Comparison of ENCODE assay signal across 27 mouse cellular contexts in the genomic region with DNA sequence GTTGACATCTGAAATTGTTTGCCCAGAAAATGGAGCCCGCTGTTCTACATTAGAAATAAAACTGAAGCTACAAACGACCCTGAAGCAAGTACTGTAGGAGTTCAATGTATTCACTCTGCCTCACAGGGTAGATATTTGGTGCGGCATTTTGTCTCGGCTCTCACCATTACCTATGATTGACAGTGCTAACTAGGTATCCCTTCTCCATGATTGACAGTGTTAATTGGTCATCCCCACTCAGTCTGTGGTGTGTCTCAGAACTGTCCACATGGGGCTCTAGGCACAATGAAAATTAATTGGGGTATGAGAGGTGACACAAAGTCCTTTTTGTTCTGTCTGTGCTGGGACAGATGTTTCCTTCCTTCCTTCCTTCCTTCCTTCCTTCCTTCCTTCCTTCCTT. TPM values are rescaled to one million over a fixed set of nuclear protein-coding genes. Genes with fewer than 3 reads are reported as not detected.
A peak's percentile ranks its signal among the peaks of the same experiment; 100 is the strongest.
DNase-seq lines count a peak whose midpoint lies in the region; ATAC-seq and TF ChIP-seq lines count a peak whose summit lies in the region.
"Had no signal": no experiment of that assay in that cellular context is flagged by ENCODE, and none has a peak within 500 bp of the region (broad histone marks: within the 10 kb centered on the region; RNA-seq: fewer than 3 reads in every experiment).

No protein-coding gene starts in this region.

- H3K27ac ChIP-seq in forebrain, embryonic 14.5 days (ENCODE audit: low read depth, low read length), result no peak overlapping the region
- H3K27ac ChIP-seq in forebrain, postnatal 0 days (ENCODE audit: low read depth, low read length), result no peak overlapping the region
- H3K27ac ChIP-seq in spleen, adult 2 months (ENCODE audit: insufficient read depth, low read length), result peak overlapping the region; percentile 89; the same call in 1 of the 2 replicates
- H3K27ac ChIP-seq in forebrain, embryonic 16.5 days (ENCODE audit: low read length), result no peak overlapping the region
- H3K27ac ChIP-seq: embryonic facial prominence, embryonic 10.5 days; embryonic facial prominence, embryonic 13.5 days; heart, adult 2 months; heart, embryonic 10.5 days; heart, embryonic 13.5 days; hindbrain, embryonic 12.5 days; hindbrain, embryonic 15.5 days had no signal

- H3K4me1 ChIP-seq in forebrain, embryonic 14.5 days (ENCODE audit: control insufficient read depth, insufficient read depth, low read length), result no peaks in the 10 kb centered on the region
- no peaks in the 10 kb centered on the region for H3K4me1 ChIP-seq in forebrain, postnatal 0 days (ENCODE audit: insufficient read depth)
- peaks cover 17% of the 10 kb centered on the region for H3K4me1 ChIP-seq in spleen, adult 2 months (ENCODE audit: control insufficient read depth, insufficient read depth, insufficient read length)
- no peaks in the 10 kb centered on the region for H3K4me1 ChIP-seq in forebrain, embryonic 16.5 days (replicated peaks; ENCODE audit: control insufficient read depth, insufficient read depth, low read length)
- H3K4me1 ChIP-seq: embryonic facial prominence, embryonic 13.5 days; heart, embryonic 10.5 days; heart, embryonic 13.5 days; hindbrain, embryonic 12.5 days had no signal

- H3K27me3 ChIP-seq in forebrain, embryonic 14.5 days (replicated peaks; ENCODE audit: control insufficient read depth, insufficient read depth, low read length), result no peaks in the 10 kb centered on the region
- H3K27me3 ChIP-seq in forebrain, postnatal 0 days (ENCODE audit: insufficient read depth, low read length), result no peaks in the 10 kb centered on the region
- no peaks in the 10 kb centered on the region for H3K27me3 ChIP-seq in spleen, adult 2 months (ENCODE audit: control insufficient read depth, insufficient read depth, low read length)
- no peaks in the 10 kb centered on the region for H3K27me3 ChIP-seq in forebrain, embryonic 16.5 days (replicated peaks; ENCODE audit: control insufficient read depth, insufficient read depth, low read length)
- H3K27me3 ChIP-seq: embryonic facial prominence, embryonic 13.5 days; heart, embryonic 13.5 days; hindbrain, embryonic 12.5 days; hindbrain, embryonic 15.5 days had no signal

- no peak for TF ChIP-seq CTCF in forebrain, postnatal 0 days (IDR thresholded peaks at IDR 0.05; ENCODE audit: low read depth)
- TF ChIP-seq CTCF in spleen, adult 2 months (IDR thresholded peaks at IDR 0.05; ENCODE audit: extremely low read depth, insufficient read depth, insufficient read length, insufficient replicate concordance), result no peak

- H3K4me3 ChIP-seq in forebrain, embryonic 14.5 days (ENCODE audit: low read depth, low read length), result no peak overlapping the region
- no peak overlapping the region for H3K4me3 ChIP-seq in forebrain, postnatal 0 days (ENCODE audit: low read depth, low read length)
- H3K4me3 ChIP-seq in spleen, adult 2 months (ENCODE audit: extremely low read depth, insufficient read depth, insufficient read length), result no peak overlapping the region
- H3K4me3 ChIP-seq in forebrain, embryonic 16.5 days (replicated peaks; ENCODE audit: low read length), result no peak overlapping the region
- H3K4me3 ChIP-seq: embryonic facial prominence, embryonic 10.5 days; embryonic facial prominence, embryonic 13.5 days; erythroblast, embryonic 14.5 days; heart, adult 2 months; heart, embryonic 10.5 days; heart, embryonic 13.5 days; hindbrain, embryonic 12.5 days; hindbrain, embryonic 15.5 days had no signal

- WGBS in forebrain, embryonic 14.5 days, result 28% methylated on average over 4 of the region's 4 CpGs
- 34% methylated on average over 4 of the region's 4 CpGs for WGBS in forebrain, postnatal 0 days
- 91% methylated on average over 4 of the region's 4 CpGs for WGBS in spleen, adult 2 months
- 35% methylated on average over 4 of the region's 4 CpGs for WGBS in forebrain, embryonic 16.5 days

- H3K36me3 ChIP-seq in forebrain, embryonic 14.5 days (ENCODE audit: control insufficient read depth, insufficient read depth, low read length), result no peaks in the 10 kb centered on the region
- no peaks in the 10 kb centered on the region for H3K36me3 ChIP-seq in forebrain, postnatal 0 days (ENCODE audit: insufficient read depth)
- no peaks in the 10 kb centered on the region for H3K36me3 ChIP-seq in spleen, adult 2 months (ENCODE audit: control insufficient read depth, insufficient read depth, low read length)
- H3K36me3 ChIP-seq in forebrain, embryonic 16.5 days (ENCODE audit: control insufficient read depth, insufficient read depth), result no peaks in the 10 kb centered on the region
- H3K36me3 ChIP-seq: embryonic facial prominence, embryonic 10.5 days; embryonic facial prominence, embryonic 13.5 days; heart, embryonic 10.5 days; heart, embryonic 13.5 days; hindbrain, embryonic 12.5 days; hindbrain, embryonic 15.5 days had no signal

- H3K4me2 ChIP-seq in forebrain, embryonic 14.5 days (ENCODE audit: low read length), result no peak overlapping the region
- no peak overlapping the region for H3K4me2 ChIP-seq in forebrain, postnatal 0 days (ENCODE audit: low read depth)
- H3K4me2 ChIP-seq in forebrain, embryonic 16.5 days (ENCODE audit: low read length), result no peak overlapping the region
- H3K4me2 ChIP-seq: embryonic facial prominence, embryonic 13.5 days; heart, embryonic 13.5 days; hindbrain, embryonic 12.5 days; hindbrain, embryonic 15.5 days had no signal

- no peak overlapping the region for H3K9ac ChIP-seq in forebrain, embryonic 14.5 days (ENCODE audit: low read length)
- H3K9ac ChIP-seq in forebrain, postnatal 0 days, result no peak overlapping the region
- H3K9ac ChIP-seq in forebrain, embryonic 16.5 days (replicated peaks; ENCODE audit: low read depth, low read length), result no peak overlapping the region
- H3K9ac ChIP-seq: embryonic facial prominence, embryonic 13.5 days; heart, embryonic 13.5 days; hindbrain, embryonic 12.5 days; hindbrain, embryonic 15.5 days had no signal

- TF ChIP-seq POLR2A in spleen, adult 2 months (IDR thresholded peaks at IDR 0.05; ENCODE audit: low read depth, low read length), result no peak

- peak; percentile 70 for ATAC-seq in forebrain, embryonic 14.5 days
- ATAC-seq in forebrain, postnatal 0 days, result no peak
- ATAC-seq in forebrain, embryonic 16.5 days, result peak; percentile 23; the same call in 1 of the 2 replicates
- ATAC-seq: CD4-positive, CD25-positive, alpha-beta regulatory T cell, adult 4 months; intestine, postnatal 0 days had no signal

- H3K9me3 ChIP-seq in forebrain, embryonic 14.5 days (replicated peaks; ENCODE audit: control insufficient read depth, low read length), result no peaks in the 10 kb centered on the region
- no peaks in the 10 kb centered on the region for H3K9me3 ChIP-seq in forebrain, postnatal 0 days (ENCODE audit: low read length)
- no peaks in the 10 kb centered on the region for H3K9me3 ChIP-seq in forebrain, embryonic 16.5 days (ENCODE audit: control insufficient read depth, low read length)
- H3K9me3 ChIP-seq: embryonic facial prominence, embryonic 13.5 days; heart, embryonic 10.5 days; hindbrain, embryonic 12.5 days; hindbrain, embryonic 15.5 days had no signal

- DNase-seq in forebrain, embryonic 14.5 days (ENCODE audit: low spot score), result peak; percentile 61
- DNase-seq in forebrain, postnatal 0 days, result no peak
- no peak for DNase-seq in spleen, adult 2 months (ENCODE audit: low read depth in 1 of 2, low spot score in 2 of 2)
- no peak for DNase-seq in spleen, adult 12 weeks (ENCODE audit: low spot score)
- no peak for DNase-seq in frontal cortex, postnatal 25 days (ENCODE audit: low spot score in 2 of 2)
- DNase-seq in kidney, adult 9 months, result no peak
- DNase-seq: adrenal gland, adult 2 months; adrenal gland, postnatal 14 days; cerebellum, adult 11-12 months; cerebellum, adult 8-10 months; cerebellum, postnatal 10 days; cerebellum, postnatal 36 days; embryo, embryonic 11 days; gastrocnemius, postnatal 25 days; heart, adult 2 months; heart, postnatal 14 days had no signal

RNA-seq across cellular contexts. Expression of a gene that starts 23.9 kb away (rescaled TPM):
- polyA plus RNA-seq in forebrain, embryonic 14.5 days (2014; fragmentation: Nextera tagmentation; extraction: Ambion mirVana), result 10.8 and 15.5 TPM in 2 replicates
- total RNA-seq in forebrain, postnatal 0 days (2014; rRNA removed), result 15.2 and 17.9 TPM in 2 replicates
- polyA plus RNA-seq in forebrain, postnatal 0 days (2015; fragmentation: Nextera tagmentation; extraction: Ambion mirVana), result 5.6 and 6.4 TPM in 2 replicates
- polyA plus RNA-seq in spleen, adult 2 months (2012; rRNA removed), result 69.7 and 93.6 TPM in 2 replicates
- polyA plus RNA-seq in forebrain, embryonic 16.5 days (2015; fragmentation: Nextera tagmentation; extraction: Ambion mirVana), result 14.6 and 14.7 TPM in 2 replicates
- total RNA-seq: MEL had no signal
